Mouse (Mus musculus) stomach, postnatal 0 days (tissue): ENCODE results near the gene Insyn1. TPM values are rescaled to one million over a fixed set of nuclear protein-coding genes. Genes with fewer than 3 reads are reported as not detected.

Experiments used
- ATAC-seq: fragments of 200-750 bp; cut with Nextera tagmentation; 2 replicates; pipeline ENCODE4 v1.8.0; 2017; ENCODE audit not compliant: low FRiP score, low TSS enrichment
- DNase-seq: peaks from one replicate; pipeline ENCODE4 v3.0.0-alpha.2; 2016; ENCODE audit warnings: low spot score
- H3K27ac ChIP-seq: fragments of 300-500 bp; sonication (generic); replicated peaks from 2 replicates; pipeline ENCODE4 v1.5.1; 2014; ENCODE audit warnings: mild to moderate bottlenecking, control low read depth
- H3K27me3 ChIP-seq: fragments of 300-500 bp; sonication (generic); 2 replicates; pipeline ENCODE4 v1.6.1; 2014; ENCODE audit warnings: low read length; ENCODE audit not compliant: control insufficient read depth, insufficient read depth
- H3K36me3 ChIP-seq: fragments of 300-500 bp; sonication (generic); 2 replicates; pipeline ENCODE4 v1.6.1; 2014; ENCODE audit warnings: low read length, mixed read lengths; ENCODE audit not compliant: control insufficient read depth, insufficient read depth
- H3K4me1 ChIP-seq: fragments of 300-500 bp; sonication (generic); replicated peaks from 2 replicates; pipeline ENCODE4 v1.6.1; 2014; ENCODE audit warnings: antibody characterized with exemption; ENCODE audit not compliant: control insufficient read depth, insufficient read depth
- H3K4me2 ChIP-seq: fragments of 300-500 bp; sonication (generic); replicated peaks from 2 replicates; pipeline ENCODE4 v1.6.1; 2014; ENCODE audit warnings: low read depth, mild to moderate bottlenecking, control low read depth, moderate library complexity
- H3K4me3 ChIP-seq: fragments of 300-500 bp; sonication (generic); 2 replicates; pipeline ENCODE4 v1.5.1; 2014; ENCODE audit warnings: low read depth, low read length, control low read depth
- H3K9ac ChIP-seq: fragments of 300-500 bp; sonication (generic); 2 replicates; pipeline ENCODE4 v1.6.1; 2014; ENCODE audit warnings: mild to moderate bottlenecking, low read length, control low read depth, mixed read lengths
- H3K9me3 ChIP-seq: fragments of 300-500 bp; sonication (generic); 2 replicates; pipeline ENCODE4 v1.6.1; 2016; ENCODE audit warnings: low read length; ENCODE audit not compliant: control insufficient read depth
- CTCF ChIP-seq: IDR thresholded peaks from 2 replicates; pipeline ENCODE4 v1.5.1; 2016; ENCODE audit warnings: antibody characterized with exemption, low read depth, mild to moderate bottlenecking, moderate library complexity
- EP300 ChIP-seq: optimal IDR thresholded peaks from 2 replicates; pipeline ENCODE3; 2016; ENCODE audit warnings: antibody characterized with exemption
- WGBS: fragments of 180-500 bp; shearing (Covaris S2); extraction: QIAGEN DNeasy Blood & Tissue Kit; methylation state at CpG from one replicate; pipeline ENCODE4 v1.1.7; 2014; 5-methylcytosine and 5-hydroxymethylcytosine counted together
- polyA plus RNA-seq: library from polyadenylated mRNA; unstranded; fragments of >200 nt; fragmentation: Nextera tagmentation; extraction: Ambion mirVana; gene quantifications from 2 replicates; pipeline ENCODE4 v1.2.1, GENCODE M21; 2015

Gene Insyn1
- polyA plus RNA-seq, 1 experiment from 2014 or later, result 0.58 TPM

DNA sequence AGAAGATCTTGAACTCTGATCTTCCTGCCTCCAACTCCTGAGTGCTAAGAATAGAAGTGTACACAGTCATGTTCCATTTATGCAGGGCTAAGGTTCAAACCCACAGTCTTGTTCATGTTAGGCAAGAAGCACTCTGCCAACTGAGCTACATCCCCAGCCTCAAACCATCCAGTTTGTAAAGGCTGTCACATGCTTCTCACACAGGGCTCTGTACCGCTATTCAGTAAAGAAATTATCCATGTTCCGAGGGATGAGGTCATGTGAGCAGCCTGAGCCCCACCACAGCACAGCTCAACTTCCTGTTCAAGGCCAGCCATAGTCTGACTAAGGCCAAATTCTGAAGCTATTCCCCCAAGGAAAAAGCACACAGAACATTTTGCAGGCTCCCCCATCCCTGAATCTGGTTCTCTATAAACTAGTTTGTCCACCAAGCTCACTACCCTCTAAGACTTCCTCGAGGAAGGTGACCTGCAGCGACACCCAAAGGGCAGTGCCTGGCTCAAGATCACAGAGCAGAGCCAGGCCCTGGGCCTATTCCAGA, 33.5 kb downstream of the Insyn1 start:
- Histone ChIP-seq H3K9me3 (no peaks in the 10 kb centered on the region), H3K4me1 (no peaks in the 10 kb centered on the region), H3K36me3 (no peaks in the 10 kb centered on the region), H3K27ac (no peak overlapping the region), H3K9ac (no peak overlapping the region), H3K27me3 (no peaks in the 10 kb centered on the region), H3K4me2 (no peak overlapping the region), H3K4me3 (no peak overlapping the region)
- 42% methylated on average over 4 of the region's 4 CpGs for WGBS
- DNase-seq, result no peak
- no peak; the same call in 1 of the 2 replicates for ATAC-seq
- TF ChIP-seq CTCF (no peak), EP300 (no peak)

DNA sequence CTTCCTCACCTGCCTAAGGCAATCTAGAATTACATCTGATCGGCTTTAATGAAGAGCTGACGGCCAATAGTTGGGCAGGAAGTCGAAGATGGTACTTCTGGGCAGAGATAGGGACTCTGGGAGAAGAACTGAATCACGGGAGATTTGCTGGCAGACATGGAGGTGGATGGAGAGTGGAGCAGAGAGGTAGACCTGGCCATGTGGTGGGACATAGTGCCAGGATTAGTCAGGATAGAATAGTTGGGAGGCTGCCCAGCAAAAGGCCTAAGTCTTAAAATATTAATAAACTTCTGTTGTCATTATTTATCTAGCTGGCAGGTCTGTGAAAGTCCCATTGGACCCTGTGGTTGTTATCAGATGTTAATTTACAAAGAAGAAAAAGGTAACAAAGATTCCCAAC, 36.7 kb downstream of the Insyn1 start:
- ATAC-seq, result no peak
- no peak overlapping the region for H3K9ac ChIP-seq
- H3K27me3 ChIP-seq, result no peaks in the 10 kb centered on the region
- no peaks in the 10 kb centered on the region for H3K9me3 ChIP-seq
- no peak for TF ChIP-seq CTCF
- H3K4me1 ChIP-seq, result no peaks in the 10 kb centered on the region
- DNase-seq, result no peak
- H3K36me3 ChIP-seq, result no peaks in the 10 kb centered on the region
- H3K4me2 ChIP-seq, result no peak overlapping the region
- WGBS, result 84% methylated on average over 4 of the region's 4 CpGs
- no peak overlapping the region for H3K4me3 ChIP-seq
- no peak overlapping the region for H3K27ac ChIP-seq

- DNase-seq, result no peak
- no peak for ATAC-seq
- WGBS, result 69% methylated on average over 4 of the region's 4 CpGs
- Histone ChIP-seq H3K9me3 (no peaks in the 10 kb centered on the region), H3K27ac (no peak overlapping the region), H3K4me1 (no peaks in the 10 kb centered on the region), H3K4me2 (no peak overlapping the region), H3K9ac (no peak overlapping the region), H3K4me3 (no peak overlapping the region), H3K27me3 (no peaks in the 10 kb centered on the region), H3K36me3 (0 out of 2 replicates have a peak, but pooled peaks cover 3% of the 10 kb centered on the region)
- TF ChIP-seq CTCF (no peak), EP300 (no peak)
Measured at GRCm38 (mm10) chr9:58527841-58528240, 39.4 kb downstream of the Insyn1 start.

- 0 out of 2 replicates have a peak, but pooled peaks cover 3% of the 10 kb centered on the region for H3K36me3 ChIP-seq
- 79% methylated on average over 13 of the region's 13 CpGs for WGBS
- ATAC-seq (no peak), DNase-seq (no peak)
- H3K4me1 ChIP-seq, result no peaks in the 10 kb centered on the region
- no peak for TF ChIP-seq CTCF
- no peak for TF ChIP-seq EP300
- H3K9me3 ChIP-seq, result no peaks in the 10 kb centered on the region
- no peak overlapping the region for H3K9ac ChIP-seq
- H3K27ac ChIP-seq, result no peak overlapping the region
- no peak overlapping the region for H3K4me2 ChIP-seq
- no peak overlapping the region for H3K4me3 ChIP-seq
- H3K27me3 ChIP-seq, result no peaks in the 10 kb centered on the region
Measured at GRCm38 (mm10) chr9:58530407-58530806, 42.0 kb downstream of the Insyn1 start.

- no peak for ATAC-seq
- Histone ChIP-seq H3K4me3 (no peak overlapping the region), H3K36me3 (peaks cover 8% of the 10 kb centered on the region; the same call in 1 of the 2 replicates), H3K9me3 (no peaks in the 10 kb centered on the region), H3K9ac (no peak overlapping the region), H3K27ac (no peak overlapping the region), H3K4me2 (no peak overlapping the region), H3K4me1 (no peaks in the 10 kb centered on the region), H3K27me3 (no peaks in the 10 kb centered on the region)
- TF ChIP-seq EP300 (no peak), CTCF (no peak)
- WGBS, result 89% methylated on average over 4 of the region's 4 CpGs
- no peak for DNase-seq
Measured at GRCm38 (mm10) chr9:58532236-58532635, 43.8 kb downstream of the Insyn1 start.

DNA sequence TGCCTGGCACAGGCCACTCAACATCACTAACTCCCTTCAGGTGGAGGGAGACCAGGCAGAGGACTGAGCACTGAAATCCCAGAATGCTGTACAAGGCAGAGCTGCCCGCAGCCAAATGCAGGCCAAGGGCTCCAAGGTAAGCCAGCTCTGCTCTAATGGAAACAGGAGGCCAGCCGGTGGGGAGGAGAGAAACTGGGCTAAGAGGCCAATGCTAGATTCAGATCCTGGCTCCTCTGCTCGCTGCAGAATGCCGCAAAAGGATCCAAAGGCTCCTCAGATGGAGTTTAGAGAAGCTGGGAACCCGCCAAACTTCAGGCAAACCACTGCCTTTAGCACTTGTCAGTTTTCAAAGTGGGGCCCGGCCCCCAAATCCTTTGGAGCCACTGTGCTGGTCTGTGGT, 44.9 kb downstream of the Insyn1 start:
- Histone ChIP-seq H3K4me1 (no peaks in the 10 kb centered on the region), H3K9me3 (no peaks in the 10 kb centered on the region), H3K4me3 (no peak overlapping the region), H3K9ac (no peak overlapping the region), H3K36me3 (peaks cover 10% of the 10 kb centered on the region; the same call in 1 of the 2 replicates), H3K4me2 (no peak overlapping the region), H3K27me3 (no peaks in the 10 kb centered on the region), H3K27ac (no peak overlapping the region)
- TF ChIP-seq CTCF, result no peak
- no peak for TF ChIP-seq EP300
- 92% methylated on average over 6 of the region's 6 CpGs for WGBS
- ATAC-seq, result no peak
- DNase-seq, result no peak
